Mouse (Mus musculus) left cerebral cortex, adult 2 months (tissue): ENCODE measurements around the gene Tgtp1. TPM values are rescaled to one million over a fixed set of nuclear protein-coding genes. Genes with fewer than 3 reads are reported as not detected.

Experiments
- total RNA-seq, 2 experiments: library from RNA; stranded (reverse); gene quantifications; 2 replicates each; pipeline ENCODE4 v1.2.3; 2021

Gene Tgtp1
- total RNA-seq, 2 experiments from 2014 or later: 0.84 TPM; not detected in 1

Other genes starting within 250 kb of the Tgtp1 start
- gene Rack1, start 193.8 kb downstream of the Tgtp1 start, total RNA-seq: 100 to 1,000 TPM; 218 to 220 TPM
- 10 to 100 TPM; 61.7 to 67.7 TPM for gene Trim41, start 176.8 kb downstream of the Tgtp1 start, total RNA-seq
- gene Trim7, start 168.0 kb downstream of the Tgtp1 start, total RNA-seq: 1 to 10 TPM; 2.4 to 3.3 TPM
- gene Gm12184, start 167.5 kb downstream of the Tgtp1 start, total RNA-seq: 1 to 10 TPM; 1.1 to 2.6 TPM
- gene Irgm1, start 122.5 kb downstream of the Tgtp1 start, total RNA-seq: 1 to 10 TPM; 5.5 to 5.6 TPM
- under 1 TPM; 0.18 to 0.33 TPM for gene Gm5431, start 92.0 kb downstream of the Tgtp1 start, total RNA-seq
- 1 to 10 TPM in 1 of 2 experiments, not detected in 1; 1.5 TPM for gene Psme2b, start 48.0 kb downstream of the Tgtp1 start, total RNA-seq
- gene Olfr56, start 15.3 kb downstream of the Tgtp1 start, total RNA-seq: not detected
- 1 to 10 TPM in 1 of 2 experiments, under 1 TPM in 1; 0.87 to 1.1 TPM for gene 9930111J21Rik1, start 14.8 kb downstream of the Tgtp1 start, total RNA-seq
- gene Gm12185, start 1.9 kb downstream of the Tgtp1 start, total RNA-seq: under 1 TPM; 0.21 to 0.27 TPM
- 1 to 10 TPM; 1.6 to 1.8 TPM for gene 9930111J21Rik2, start 57.1 kb upstream of the Tgtp1 start, total RNA-seq
- under 1 TPM in 1 of 2 experiments, not detected in 1; 0.50 TPM for gene Tgtp2, start 70.0 kb upstream of the Tgtp1 start, total RNA-seq
- gene Ifi47, start 82.4 kb upstream of the Tgtp1 start, total RNA-seq: under 1 TPM; 0.45 to 0.68 TPM
- gene Olfr1396, start 120.7 kb upstream of the Tgtp1 start, total RNA-seq: not detected
- gene Olfr1395, start 148.1 kb upstream of the Tgtp1 start, total RNA-seq: not detected
- not detected for gene Olfr1394, start 160.2 kb upstream of the Tgtp1 start, total RNA-seq
- gene Btnl9, start 193.0 kb upstream of the Tgtp1 start, total RNA-seq: not detected
- gene Zfp62, start 209.1 kb upstream of the Tgtp1 start, total RNA-seq: 10 to 100 TPM; 53.1 to 58.1 TPM